Mouse (Mus musculus) hindbrain, embryonic 10.5 days (tissue): ENCODE results near the gene Tsc22d3. TPM values are rescaled to one million over a fixed set of nuclear protein-coding genes. Genes with fewer than 3 reads are reported as not detected.

ENCODE experiments used
- DNase-seq: peaks from one replicate; pipeline ENCODE4 v3.0.0-alpha.2; 2017; ENCODE audit warnings: low spot score
- H3K27ac ChIP-seq: fragments of 300-500 bp; sonication (generic); 2 replicates; pipeline ENCODE4 v1.5.1; 2016; ENCODE audit warnings: mild to moderate bottlenecking, moderate library complexity
- H3K27me3 ChIP-seq: fragments of 300-500 bp; sonication (generic); 2 replicates; pipeline ENCODE4 v1.6.1; 2016; ENCODE audit warnings: mild to moderate bottlenecking; ENCODE audit not compliant: poor library complexity, insufficient read depth, severe bottlenecking
- H3K36me3 ChIP-seq: fragments of 300-500 bp; sonication (generic); 2 replicates; pipeline ENCODE4 v1.6.1; 2016; ENCODE audit warnings: mild to moderate bottlenecking, moderate library complexity
- H3K4me1 ChIP-seq: fragments of 300-500 bp; sonication (generic); replicated peaks from 2 replicates; pipeline ENCODE4 v1.6.1; 2016; ENCODE audit warnings: mild to moderate bottlenecking
- H3K4me3 ChIP-seq: fragments of 300-500 bp; sonication (generic); 2 replicates; pipeline ENCODE4 v1.5.1; 2016; ENCODE audit warnings: mild to moderate bottlenecking, moderate library complexity
- H3K9me3 ChIP-seq: fragments of 300-500 bp; sonication (generic); 2 replicates; pipeline ENCODE4 v1.6.1; 2016; ENCODE audit warnings: mild to moderate bottlenecking, moderate library complexity
- WGBS: fragments of 180-500 bp; shearing (Covaris S2); methylation state at CpG from one replicate; pipeline ENCODE4 v1.1.7; 2016; 5-methylcytosine and 5-hydroxymethylcytosine counted together
- polyA plus RNA-seq: library from polyadenylated mRNA; unstranded; fragments of >200 nt; fragmentation: Nextera tagmentation; extraction: Ambion mirVana; gene quantifications from 2 replicates; pipeline ENCODE4 v1.2.1, GENCODE M21; 2016

Gene Tsc22d3
- polyA plus RNA-seq, 1 experiment from 2014 or later: 122 TPM

DNA sequence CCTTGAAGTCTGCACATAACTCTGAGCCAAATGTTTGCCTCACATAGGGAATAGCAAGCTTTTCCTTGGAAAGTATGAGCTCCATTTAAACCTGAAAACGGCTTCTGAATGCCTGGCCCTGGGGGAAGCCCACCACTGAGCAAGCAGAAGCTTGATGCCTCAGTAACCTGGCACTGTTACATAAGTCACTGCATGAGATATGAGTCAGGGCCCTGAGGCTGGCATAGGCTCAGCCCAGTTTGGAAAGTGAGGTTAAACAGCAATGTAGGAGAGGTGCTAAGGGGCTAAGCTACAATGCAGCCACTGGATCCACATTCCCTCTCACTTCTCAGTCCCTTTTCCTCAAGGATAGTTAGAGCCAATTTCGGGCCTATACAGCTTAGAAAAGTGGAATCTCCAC is 10.3 kb downstream of the Tsc22d3 start:
- no peaks in the 10 kb centered on the region for H3K4me1 ChIP-seq
- peaks cover 73% of the 10 kb centered on the region for H3K27me3 ChIP-seq
- no peaks in the 10 kb centered on the region for H3K36me3 ChIP-seq
- no peaks in the 10 kb centered on the region for H3K9me3 ChIP-seq
- DNase-seq: no peak
- H3K4me3 ChIP-seq: no peak overlapping the region
- WGBS: 79% methylated on average over 2 of the region's 2 CpGs
- H3K27ac ChIP-seq: no peak overlapping the region

DNA sequence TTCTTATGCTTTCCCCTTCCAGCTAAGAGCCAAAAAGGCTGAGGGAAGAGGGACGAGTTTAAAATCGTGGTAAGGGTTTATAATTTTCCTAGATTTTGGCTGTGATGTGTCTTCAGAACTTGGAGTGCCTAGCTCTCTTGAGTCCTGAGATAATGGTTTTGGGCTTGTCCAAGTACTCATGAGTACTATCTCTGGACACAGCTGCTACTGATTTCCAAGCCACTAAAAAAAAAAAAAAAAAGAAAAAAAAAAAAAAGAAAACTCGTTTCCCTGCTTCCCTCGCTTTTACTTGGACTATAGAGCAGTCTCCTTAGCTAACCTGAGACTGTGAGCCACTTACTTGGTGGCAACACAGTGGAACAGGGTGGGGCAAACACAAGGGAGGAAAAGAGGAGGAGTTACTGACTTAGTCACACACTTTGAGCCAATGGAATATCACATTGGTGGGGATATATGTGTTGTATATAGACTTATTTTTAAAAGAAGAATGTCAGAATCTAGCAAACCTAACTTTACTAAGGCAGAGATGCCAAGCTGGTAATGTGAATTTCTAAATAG is 11.2 kb downstream of the Tsc22d3 start:
- WGBS: 74% methylated on average over 4 of the region's 4 CpGs
- H3K4me3 ChIP-seq: no peak overlapping the region
- H3K4me1 ChIP-seq: no peaks in the 10 kb centered on the region
- H3K27me3 ChIP-seq: peaks cover 77% of the 10 kb centered on the region
- H3K9me3 ChIP-seq: no peaks in the 10 kb centered on the region
- no peaks in the 10 kb centered on the region for H3K36me3 ChIP-seq
- DNase-seq: no peak
- H3K27ac ChIP-seq: no peak overlapping the region

GRCm38 (mm10) chrX:140588534-140588933 is 11.9 kb downstream of the Tsc22d3 start:
- H3K4me3 ChIP-seq: no peak overlapping the region
- WGBS: 78% methylated on average over 5 of the region's 5 CpGs
- H3K27me3 ChIP-seq: peaks cover 85% of the 10 kb centered on the region
- H3K27ac ChIP-seq: no peak overlapping the region
- no peaks in the 10 kb centered on the region for H3K4me1 ChIP-seq
- DNase-seq: no peak
- H3K9me3 ChIP-seq: no peaks in the 10 kb centered on the region
- H3K36me3 ChIP-seq: no peaks in the 10 kb centered on the region

GRCm38 (mm10) chrX:140580416-140580815 is 20.0 kb downstream of the Tsc22d3 start:
- H3K27me3 ChIP-seq: peaks cover 97% of the 10 kb centered on the region
- WGBS: 81% methylated on average over 3 of the region's 3 CpGs

DNA sequence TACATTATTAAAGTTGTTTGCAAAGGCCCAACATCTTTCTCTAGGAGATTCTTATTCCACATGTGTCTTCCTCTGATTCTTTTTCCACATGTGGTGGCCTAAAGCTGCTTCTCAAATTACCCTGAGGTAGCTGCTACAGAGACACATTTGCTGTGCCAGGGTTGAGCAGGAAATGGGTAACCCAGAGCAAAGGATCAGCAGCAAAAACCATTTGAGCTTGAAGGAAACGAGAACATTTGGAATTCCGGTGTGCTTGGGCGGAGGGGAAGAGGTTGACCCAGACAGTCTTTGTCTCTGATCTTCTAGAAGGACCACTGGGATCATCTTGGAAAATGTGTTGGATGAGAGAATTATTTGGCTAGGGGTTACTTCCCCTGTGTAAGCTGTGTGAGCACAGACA is 24.8 kb downstream of the Tsc22d3 start:
- no peak for DNase-seq
- H3K9me3 ChIP-seq: no peaks in the 10 kb centered on the region
- H3K36me3 ChIP-seq: no peaks in the 10 kb centered on the region
- peaks cover 96% of the 10 kb centered on the region for H3K27me3 ChIP-seq
- no peak overlapping the region for H3K4me3 ChIP-seq
- no peaks in the 10 kb centered on the region for H3K4me1 ChIP-seq
- 77% methylated on average over 3 of the region's 3 CpGs for WGBS
- no peak overlapping the region for H3K27ac ChIP-seq

More at GRCm38 (mm10) chrX:140580416-140580815, 20.0 kb downstream of the Tsc22d3 start:
- Histone ChIP-seq H3K4me3 (no peak overlapping the region), H3K4me1 (no peaks in the 10 kb centered on the region), H3K36me3 (no peaks in the 10 kb centered on the region), H3K27ac (no peak overlapping the region), H3K9me3 (no peaks in the 10 kb centered on the region)
- DNase-seq: no peak

DNA sequence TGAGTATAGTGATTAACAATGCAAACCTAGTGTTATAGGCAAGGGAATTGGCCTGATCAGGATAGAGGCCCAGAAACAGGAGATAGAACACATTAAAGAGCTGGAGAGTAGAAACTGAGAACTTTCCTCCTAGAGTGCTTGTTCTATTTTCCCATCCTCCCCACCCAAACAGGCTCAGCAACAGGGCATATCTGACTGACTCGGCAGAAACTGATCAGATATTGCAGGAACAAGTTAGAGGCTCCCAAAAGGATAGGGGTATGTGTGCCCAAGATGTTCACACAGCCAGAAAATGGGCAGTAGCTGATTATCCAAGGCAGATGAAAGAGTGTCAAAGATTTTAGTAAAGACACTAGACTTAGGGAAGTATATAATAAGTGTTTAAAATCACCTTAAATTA is 25.3 kb downstream of the Tsc22d3 start:
- no peaks in the 10 kb centered on the region for H3K9me3 ChIP-seq
- peaks cover 96% of the 10 kb centered on the region for H3K27me3 ChIP-seq
- no peaks in the 10 kb centered on the region for H3K4me1 ChIP-seq
- DNase-seq: no peak
- 60% methylated on average over 1 of the region's 1 CpGs for WGBS
- no peak overlapping the region for H3K4me3 ChIP-seq
- H3K27ac ChIP-seq: no peak overlapping the region
- no peaks in the 10 kb centered on the region for H3K36me3 ChIP-seq

DNA sequence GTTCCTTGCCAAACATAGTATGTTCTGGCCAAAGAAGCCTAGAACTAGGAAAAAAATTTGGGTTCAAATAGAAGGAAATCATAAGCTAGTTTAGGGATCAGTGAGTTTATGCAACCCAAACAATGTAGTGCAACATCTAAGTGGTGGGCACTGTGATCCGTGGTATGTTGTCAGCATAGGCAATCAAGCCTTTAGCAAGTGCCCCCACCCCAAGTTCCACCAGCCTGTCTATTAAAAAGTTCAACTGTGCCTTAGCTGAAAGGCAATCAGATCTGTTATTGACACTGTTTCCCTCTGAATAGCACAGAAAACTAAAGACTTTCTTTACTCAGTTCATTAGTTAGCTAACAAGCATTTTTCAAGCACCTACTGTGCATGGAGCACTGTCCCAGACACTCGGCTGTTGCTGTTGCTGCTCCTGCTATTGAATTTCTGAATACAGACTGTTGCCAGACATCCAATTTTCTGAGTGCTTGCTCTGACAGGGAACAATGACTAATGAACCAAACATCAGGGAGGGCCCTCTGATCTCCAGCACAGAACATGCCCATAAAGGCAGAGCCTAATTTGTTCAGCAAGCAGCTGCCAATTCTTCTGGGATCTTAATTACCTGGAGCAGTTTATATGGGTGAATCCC is 27.6 kb downstream of the Tsc22d3 start:
- WGBS: 56% methylated on average over 2 of the region's 2 CpGs

DNA sequence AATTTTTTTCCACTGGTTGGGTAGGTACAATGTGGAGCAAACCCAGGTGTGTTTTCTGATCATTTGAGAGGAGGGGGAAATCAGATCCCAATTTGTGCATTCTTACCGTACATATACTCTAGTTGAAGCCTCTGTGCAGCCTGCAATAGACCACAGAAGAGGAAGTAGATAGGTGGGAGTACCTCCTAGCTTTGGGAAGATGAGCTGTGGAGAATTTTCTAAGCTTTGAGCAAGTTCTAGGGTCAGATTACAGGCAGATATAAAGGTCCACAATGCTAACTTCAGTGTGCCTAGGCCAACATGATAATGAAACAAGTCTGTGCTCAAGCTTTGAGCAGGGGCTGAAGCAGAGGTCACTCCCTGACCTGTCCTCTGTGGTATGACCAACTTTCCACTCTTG is 30.9 kb downstream of the Tsc22d3 start:
- peaks cover 98% of the 10 kb centered on the region for H3K27me3 ChIP-seq
- H3K36me3 ChIP-seq: no peaks in the 10 kb centered on the region
- no peaks in the 10 kb centered on the region for H3K9me3 ChIP-seq
- no peak for DNase-seq
- no peaks in the 10 kb centered on the region for H3K4me1 ChIP-seq
- 83% methylated on average over 1 of the region's 1 CpGs for WGBS
- no peak overlapping the region for H3K27ac ChIP-seq
- H3K4me3 ChIP-seq: no peak overlapping the region

More for the DNA sequence above, 27.6 kb downstream of the Tsc22d3 start:
- no peaks in the 10 kb centered on the region for H3K4me1 ChIP-seq
- no peaks in the 10 kb centered on the region for H3K9me3 ChIP-seq
- DNase-seq: no peak
- H3K27ac ChIP-seq: no peak overlapping the region
- no peak overlapping the region for H3K4me3 ChIP-seq
- H3K36me3 ChIP-seq: no peaks in the 10 kb centered on the region
- H3K27me3 ChIP-seq: peaks cover 99% of the 10 kb centered on the region

GRCm38 (mm10) chrX:140567711-140568407 is 32.6 kb downstream of the Tsc22d3 start:
- H3K27me3 ChIP-seq: peaks cover 94% of the 10 kb centered on the region
- H3K36me3 ChIP-seq: no peaks in the 10 kb centered on the region
- H3K4me3 ChIP-seq: no peak overlapping the region
- no peak overlapping the region for H3K27ac ChIP-seq
- H3K9me3 ChIP-seq: no peaks in the 10 kb centered on the region
- no peaks in the 10 kb centered on the region for H3K4me1 ChIP-seq
- WGBS: 88% methylated on average over 1 of the region's 1 CpGs
- DNase-seq: no peak

DNA sequence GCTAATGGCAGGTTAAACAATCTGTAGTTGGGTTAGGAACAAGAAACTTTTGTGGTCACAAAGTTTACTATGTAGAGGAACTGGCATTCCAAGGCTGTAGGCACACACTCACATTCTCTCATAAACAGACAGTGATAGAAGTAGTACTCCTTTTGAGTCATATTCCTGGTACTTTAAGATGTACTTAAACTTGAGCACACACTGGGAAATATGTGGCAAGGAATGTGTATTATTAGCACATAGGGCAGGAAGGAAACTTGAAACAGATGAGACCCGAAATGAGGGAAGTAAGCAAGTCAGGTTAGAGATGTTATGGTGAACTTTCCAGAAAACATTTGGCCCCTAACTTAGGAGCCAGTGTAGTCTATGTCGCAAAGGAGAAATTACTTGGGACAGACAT is 34.7 kb downstream of the Tsc22d3 start:
- no peak overlapping the region for H3K27ac ChIP-seq
- WGBS: 85% methylated on average over 2 of the region's 2 CpGs
- no peak for DNase-seq
- no peaks in the 10 kb centered on the region for H3K9me3 ChIP-seq
- peaks cover 91% of the 10 kb centered on the region for H3K27me3 ChIP-seq
- H3K36me3 ChIP-seq: no peaks in the 10 kb centered on the region
- H3K4me1 ChIP-seq: no peaks in the 10 kb centered on the region
- no peak overlapping the region for H3K4me3 ChIP-seq

- Histone ChIP-seq H3K4me1 (no peaks in the 10 kb centered on the region), H3K36me3 (no peaks in the 10 kb centered on the region), H3K27ac (no peak overlapping the region), H3K9me3 (no peaks in the 10 kb centered on the region), H3K4me3 (no peak overlapping the region), H3K27me3 (peaks cover 91% of the 10 kb centered on the region)
- no peak for DNase-seq
- WGBS: 87% methylated on average over 3 of the region's 3 CpGs
Measured at GRCm38 (mm10) chrX:140565212-140565611, 35.2 kb downstream of the Tsc22d3 start.

- no peaks in the 10 kb centered on the region for H3K36me3 ChIP-seq
- no peak for DNase-seq
- WGBS: 100% methylated on average over 1 of the region's 1 CpGs
- H3K9me3 ChIP-seq: no peaks in the 10 kb centered on the region
- peaks cover 91% of the 10 kb centered on the region for H3K27me3 ChIP-seq
- no peaks in the 10 kb centered on the region for H3K4me1 ChIP-seq
- no peak overlapping the region for H3K27ac ChIP-seq
- H3K4me3 ChIP-seq: no peak overlapping the region
Measured at GRCm38 (mm10) chrX:140564777-140565176, 35.7 kb downstream of the Tsc22d3 start.

DNA sequence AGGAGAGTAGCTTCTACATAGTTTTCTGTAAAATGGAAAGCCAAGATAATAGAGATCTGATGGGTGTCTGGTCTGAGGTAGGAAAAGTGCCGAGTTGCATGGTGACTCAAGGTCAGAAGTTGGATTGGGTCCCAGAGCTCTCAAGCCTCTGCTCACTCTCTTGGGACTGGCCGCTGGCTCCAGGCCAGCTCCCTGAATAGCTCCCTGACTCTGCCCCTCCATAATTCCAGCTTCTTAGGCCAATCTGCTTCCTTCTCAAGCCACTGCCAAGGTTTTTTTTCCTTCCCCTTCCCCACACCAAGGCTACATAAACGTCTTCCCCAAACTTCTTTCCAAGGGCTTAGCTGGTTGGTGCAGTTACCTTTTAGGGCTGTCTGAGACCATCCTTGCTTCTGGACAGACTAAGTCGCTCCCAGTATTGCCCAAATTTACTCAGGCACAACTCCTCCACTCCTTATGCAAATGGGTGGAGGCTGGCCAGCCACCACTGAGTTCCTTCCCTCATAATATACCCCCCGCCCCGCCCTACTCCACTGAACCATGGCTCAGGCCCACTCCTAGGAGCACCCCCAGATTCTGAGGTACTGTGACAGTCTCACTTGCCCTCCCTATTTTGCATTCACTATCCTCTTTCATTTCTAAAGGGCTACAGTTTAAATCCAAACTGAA is 42.1 kb downstream of the Tsc22d3 start:
- Histone ChIP-seq H3K9me3 (no peaks in the 10 kb centered on the region), H3K36me3 (no peaks in the 10 kb centered on the region), H3K4me1 (no peaks in the 10 kb centered on the region), H3K27me3 (peaks cover 85% of the 10 kb centered on the region), H3K27ac (no peak overlapping the region), H3K4me3 (no peak overlapping the region)
- WGBS: 80% methylated on average over 6 of the region's 6 CpGs
- no peak for DNase-seq
